Mouse (Mus musculus) C2C12 (cell line): ENCODE data around the gene Parp6. TPM values are rescaled to one million over a fixed set of nuclear protein-coding genes. Genes with fewer than 3 reads are reported as not detected.

ENCODE experiments used
- H3K27me3 ChIP-seq: one replicate; pipeline ENCODE4 v1.6.1; 2011; ENCODE audit not compliant: control insufficient read depth, insufficient read depth, insufficient read length
- H3K36me3 ChIP-seq: one replicate; pipeline ENCODE4 v1.6.1; 2011; ENCODE audit not compliant: control insufficient read depth, insufficient read depth
- H3K4me3 ChIP-seq: one replicate; pipeline ENCODE4 v1.5.1; 2011; ENCODE audit warnings: mild to moderate bottlenecking, control low read depth; ENCODE audit not compliant: poor library complexity, insufficient read depth, severe bottlenecking
- H3K79me2 ChIP-seq: one replicate; pipeline ENCODE4 v1.6.1; 2011; ENCODE audit not compliant: control insufficient read depth, insufficient read depth
- H3K79me3 ChIP-seq: one replicate; pipeline ENCODE4 v1.6.1; 2011; ENCODE audit warnings: low read depth, control low read depth
- H3ac ChIP-seq: one replicate; pipeline ENCODE3; 2011; ENCODE audit warnings: low read depth; ENCODE audit not compliant: control insufficient read depth, insufficient read length
- CEBPB ChIP-seq: IDR thresholded peaks from one replicate; pipeline ENCODE4 v1.6.1; 2011; ENCODE audit warnings: low read depth, mild to moderate bottlenecking, control low read depth, moderate library complexity
- CTCF ChIP-seq: IDR thresholded peaks from one replicate; pipeline ENCODE4 v1.5.1; 2011; ENCODE audit not compliant: control insufficient read depth, insufficient read depth, insufficient read length
- FOSL1 ChIP-seq: IDR thresholded peaks from one replicate; pipeline ENCODE4 v1.8.0; 2011; ENCODE audit warnings: mild to moderate bottlenecking, low read length; ENCODE audit not compliant: poor library complexity, insufficient read depth, severe bottlenecking
- MAX ChIP-seq: IDR thresholded peaks from one replicate; pipeline ENCODE4 v1.6.1; 2011; ENCODE audit warnings: mild to moderate bottlenecking, control low read depth
- MYOD1 ChIP-seq: IDR thresholded peaks from one replicate; pipeline ENCODE4 v1.6.1; 2011; ENCODE audit warnings: low read depth; ENCODE audit not compliant: control insufficient read depth, insufficient read length
- MYOG ChIP-seq: IDR thresholded peaks from one replicate; pipeline ENCODE4 v1.6.1; 2011; ENCODE audit not compliant: control insufficient read depth, insufficient read length; ENCODE audit errors: extremely low read depth
- USF1 ChIP-seq: IDR thresholded peaks from one replicate; pipeline ENCODE4 v1.6.1; 2011; ENCODE audit warnings: low read depth, mild to moderate bottlenecking, control low read depth, moderate library complexity
- polyA plus RNA-seq: library from polyadenylated mRNA; unstranded; fragments of >200 nt; fragmentation: generic; extraction: Trizol; gene quantifications from one replicate; pipeline ENCODE4 v1.2.1, GENCODE M21; 2012; ENCODE audit warnings: missing spikeins

Parp6 gene
- polyA plus RNA-seq, 1 experiment, result 6.0 TPM

- Histone ChIP-seq H3K4me3 (no peak overlapping the region), H3K79me3 (peaks cover 4% of the 10 kb centered on the region), H3ac (no peak overlapping the region), H3K79me2 (peaks cover 16% of the 10 kb centered on the region), H3K36me3 (peaks cover 37% of the 10 kb centered on the region), H3K27me3 (no peaks in the 10 kb centered on the region)
- no peak for TF ChIP-seq MAX
- TF ChIP-seq FOSL1, result no peak
- TF ChIP-seq CTCF, result no peak
- TF ChIP-seq CEBPB, result no peak
- no peak for TF ChIP-seq USF1
- no peak for TF ChIP-seq MYOG
- TF ChIP-seq MYOD1, result no peak
Measured at GRCm38 (mm10) chr9:59649911-59650310, 32.8 kb downstream of the Parp6 start.

GRCm38 (mm10) chr9:59653371-59653770 lies 36.3 kb downstream of the Parp6 start:
- H3K4me3 ChIP-seq, result no peak overlapping the region
- no peak for TF ChIP-seq USF1
- no peak for TF ChIP-seq MYOG
- peak; percentile 80 for TF ChIP-seq FOSL1
- TF ChIP-seq MYOD1, result no peak
- peak; percentile 40 for TF ChIP-seq CEBPB
- no peak for TF ChIP-seq CTCF
- TF ChIP-seq MAX, result no peak
- H3ac ChIP-seq, result peak overlapping the region; percentile 34
- no peaks in the 10 kb centered on the region for H3K27me3 ChIP-seq
- H3K36me3 ChIP-seq, result peaks cover 36% of the 10 kb centered on the region
- peaks cover 31% of the 10 kb centered on the region for H3K79me3 ChIP-seq
- H3K79me2 ChIP-seq, result peaks cover 47% of the 10 kb centered on the region

- Histone ChIP-seq H3K4me3 (peak overlapping the region; percentile 38), H3ac (no peak overlapping the region), H3K79me2 (peaks cover 59% of the 10 kb centered on the region), H3K79me3 (peaks cover 42% of the 10 kb centered on the region), H3K36me3 (peaks cover 37% of the 10 kb centered on the region), H3K27me3 (no peaks in the 10 kb centered on the region)
- no peak for TF ChIP-seq USF1
- TF ChIP-seq CEBPB, result no peak
- TF ChIP-seq MYOD1, result no peak
- TF ChIP-seq MAX, result no peak
- no peak for TF ChIP-seq MYOG
- no peak for TF ChIP-seq FOSL1
- no peak for TF ChIP-seq CTCF
Measured at GRCm38 (mm10) chr9:59654450-59654983, 37.4 kb downstream of the Parp6 start.

GRCm38 (mm10) chr9:59655958-59656634 lies 39.0 kb downstream of the Parp6 start, which contains the start of gene Pkm:
Gene Pkm, plus strand, starts transcription at chr9:59656368.
- TF ChIP-seq MYOD1, result peak; percentile 72
- TF ChIP-seq MAX, result peak; percentile 18
- TF ChIP-seq CEBPB, result no peak
- no peak for TF ChIP-seq MYOG
- no peak for TF ChIP-seq FOSL1
- no peak for TF ChIP-seq USF1
- no peak for TF ChIP-seq CTCF
- Histone ChIP-seq H3K79me3 (peaks cover 58% of the 10 kb centered on the region), H3K4me3 (peak within 1 kb of the TSS; percentile 86), H3K36me3 (peaks cover 45% of the 10 kb centered on the region), H3K27me3 (no peaks in the 10 kb centered on the region), H3K79me2 (peaks cover 75% of the 10 kb centered on the region), H3ac (peak within 1 kb of the TSS; percentile 89)

DNA sequence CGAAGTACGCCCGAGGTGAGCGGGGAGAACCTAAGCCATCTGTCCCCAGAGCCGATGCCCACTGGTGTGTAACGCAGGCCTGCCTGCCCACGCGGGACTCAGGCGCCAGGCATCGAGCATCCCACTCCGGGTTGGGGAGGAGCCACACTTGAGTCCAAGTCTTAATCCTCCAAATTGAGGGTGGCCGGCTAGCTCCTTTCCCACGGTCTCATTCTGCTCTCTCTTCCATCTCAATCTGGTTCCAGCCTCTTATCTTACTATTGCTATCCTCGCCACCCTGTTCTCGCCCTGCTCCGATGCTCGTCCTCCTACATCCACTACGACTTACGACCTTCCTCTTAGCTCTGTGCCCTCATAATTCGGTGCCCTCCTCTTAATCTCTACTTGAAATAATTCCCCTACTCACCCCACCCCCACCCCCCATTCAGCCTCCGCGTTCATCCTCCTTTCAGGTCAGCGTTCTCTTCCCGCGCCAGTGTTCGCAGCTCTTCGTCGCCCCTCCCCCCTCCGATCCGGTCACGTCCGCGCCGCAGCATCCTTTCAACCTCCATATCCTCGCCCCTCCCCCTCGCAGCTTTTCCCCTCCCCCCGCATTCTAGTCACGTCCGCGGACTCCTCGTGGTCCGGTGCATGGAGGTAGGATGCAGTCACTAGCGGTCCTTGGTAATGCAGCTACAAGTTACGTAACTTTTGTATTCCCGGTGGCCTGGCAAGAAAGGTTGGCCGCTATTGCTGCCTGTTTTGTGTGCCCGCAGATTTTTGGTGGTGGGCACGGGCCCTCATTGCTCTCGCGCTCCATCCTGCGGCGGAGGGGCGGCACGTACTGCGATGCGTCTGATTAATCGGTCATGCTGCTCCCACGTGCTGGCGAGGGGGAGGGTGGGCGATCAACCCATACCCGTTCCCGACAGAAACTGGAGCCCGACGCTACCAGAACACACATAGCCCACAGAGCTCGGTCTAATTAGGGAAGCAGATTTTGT lies 39.8 kb downstream of the Parp6 start:
- no peaks in the 10 kb centered on the region for H3K27me3 ChIP-seq
- TF ChIP-seq USF1 (peak; percentile 9), MAX (peak; percentile 84), MYOD1 (no peak), CTCF (peak; percentile 62), CEBPB (no peak)
- H3ac ChIP-seq, result peak overlapping the region; percentile 89
- H3K4me3 ChIP-seq, result peak overlapping the region; percentile 86
- peaks cover 66% of the 10 kb centered on the region for H3K79me3 ChIP-seq
- H3K36me3 ChIP-seq, result peaks cover 48% of the 10 kb centered on the region
- H3K79me2 ChIP-seq, result peaks cover 79% of the 10 kb centered on the region
